Mouse (Mus musculus) midbrain, embryonic 15.5 days (tissue): ENCODE measurements around the gene Gast. TPM values are rescaled to one million over a fixed set of nuclear protein-coding genes. Genes with fewer than 3 reads are reported as not detected.
"Not testable (repeated sequence)": the region's sequence is repeated elsewhere in the genome, so short reads cannot be mapped to it uniquely, and the experiment has no call there.

Experiments
- ATAC-seq: fragments of 200-750 bp; cut with Nextera tagmentation; replicated peaks from 2 replicates; pipeline ENCODE4 v1.8.0; 2017; ENCODE audit warnings: moderate TSS enrichment
- H3K27ac ChIP-seq: fragments of 300-500 bp; sonication (generic); 2 replicates; pipeline ENCODE4 v1.5.1; 2015; ENCODE audit warnings: mild to moderate bottlenecking, inconsistent platforms
- H3K27me3 ChIP-seq: fragments of 300-500 bp; sonication (generic); replicated peaks from 2 replicates; pipeline ENCODE4 v1.6.1; 2015; ENCODE audit warnings: inconsistent platforms
- H3K36me3 ChIP-seq: fragments of 300-500 bp; sonication (generic); replicated peaks from 2 replicates; pipeline ENCODE4 v1.6.1; 2015; ENCODE audit warnings: inconsistent platforms
- H3K4me1 ChIP-seq: fragments of 300-500 bp; sonication (generic); 2 replicates; pipeline ENCODE4 v1.6.1; 2015; ENCODE audit warnings: inconsistent platforms
- H3K4me2 ChIP-seq: fragments of 300-500 bp; sonication (generic); 2 replicates; pipeline ENCODE4 v1.6.1; 2015; ENCODE audit warnings: inconsistent platforms, mild to moderate bottlenecking, moderate library complexity
- H3K4me3 ChIP-seq: fragments of 300-500 bp; sonication (generic); 2 replicates; pipeline ENCODE4 v1.5.1; 2015; ENCODE audit warnings: mild to moderate bottlenecking, inconsistent platforms
- H3K9ac ChIP-seq: fragments of 300-500 bp; sonication (generic); 2 replicates; pipeline ENCODE4 v1.6.1; 2015; ENCODE audit warnings: mild to moderate bottlenecking, inconsistent platforms
- H3K9me3 ChIP-seq: fragments of 300-500 bp; sonication (generic); 2 replicates; pipeline ENCODE4 v1.6.1; 2016; ENCODE audit warnings: inconsistent platforms
- WGBS: fragments of 180-500 bp; shearing (Covaris S2); methylation state at CpG from one replicate; pipeline ENCODE4 v1.1.7; 2015; ENCODE audit warnings: mixed read lengths; 5-methylcytosine and 5-hydroxymethylcytosine counted together
- polyA plus RNA-seq: library from polyadenylated mRNA; unstranded; fragments of >200 nt; fragmentation: Nextera tagmentation; extraction: Ambion mirVana; gene quantifications from 2 replicates; pipeline ENCODE4 v1.2.1, GENCODE M21; 2015

Gast gene
- polyA plus RNA-seq, 1 experiment from 2014 or later: 2.0 TPM

GRCm38 (mm10) chr11:100311656-100312055 is 22.6 kb upstream of the Gast start:
- H3K27ac ChIP-seq: no peak overlapping the region
- no peaks in the 10 kb centered on the region for H3K36me3 ChIP-seq
- H3K9me3 ChIP-seq: no peaks in the 10 kb centered on the region
- no peak overlapping the region for H3K4me3 ChIP-seq
- H3K9ac ChIP-seq: no peak overlapping the region
- no peaks in the 10 kb centered on the region for H3K27me3 ChIP-seq
- no peak for ATAC-seq
- H3K4me1 ChIP-seq: 0 out of 2 replicates have a peak, but pooled peaks cover 9% of the 10 kb centered on the region
- 75% methylated on average over 1 of the region's 1 CpGs for WGBS
- no peak overlapping the region for H3K4me2 ChIP-seq

DNA sequence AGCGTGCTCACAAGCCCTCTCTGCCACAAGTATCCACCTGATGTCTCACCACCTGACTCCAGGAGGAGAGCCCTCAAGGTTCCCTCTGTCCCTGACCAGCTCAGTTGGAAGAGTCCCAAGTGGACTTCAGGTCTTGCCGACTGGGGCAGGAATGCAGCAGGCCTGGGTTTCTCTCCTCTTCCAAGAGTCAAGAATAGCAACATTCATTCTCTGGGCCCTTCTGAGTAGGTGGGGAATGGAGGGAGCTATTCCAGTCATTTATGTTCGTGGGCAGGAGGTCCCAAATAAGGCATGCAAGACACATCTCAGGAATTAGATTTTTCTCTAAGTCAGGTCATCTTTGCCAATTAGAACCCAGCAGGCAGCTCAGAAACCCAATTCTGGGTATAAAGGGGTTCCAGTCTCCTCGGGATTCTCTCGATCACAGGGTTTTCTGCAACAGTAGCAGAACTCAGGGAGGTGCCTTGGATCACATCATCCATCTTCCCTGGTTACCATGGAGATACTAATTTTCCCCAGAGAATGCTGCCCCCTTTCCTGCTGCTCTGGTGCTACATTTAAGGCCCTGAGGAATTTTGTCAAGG is 22.0 kb upstream of the Gast start:
- Histone ChIP-seq H3K4me2 (no peak overlapping the region), H3K27me3 (no peaks in the 10 kb centered on the region), H3K9me3 (no peaks in the 10 kb centered on the region), H3K4me1 (0 out of 2 replicates have a peak, but pooled peaks cover 9% of the 10 kb centered on the region), H3K36me3 (no peaks in the 10 kb centered on the region), H3K4me3 (no peak overlapping the region), H3K9ac (no peak overlapping the region), H3K27ac (no peak overlapping the region)
- no peak for ATAC-seq
- 32% methylated on average over 5 of the region's 5 CpGs for WGBS

DNA sequence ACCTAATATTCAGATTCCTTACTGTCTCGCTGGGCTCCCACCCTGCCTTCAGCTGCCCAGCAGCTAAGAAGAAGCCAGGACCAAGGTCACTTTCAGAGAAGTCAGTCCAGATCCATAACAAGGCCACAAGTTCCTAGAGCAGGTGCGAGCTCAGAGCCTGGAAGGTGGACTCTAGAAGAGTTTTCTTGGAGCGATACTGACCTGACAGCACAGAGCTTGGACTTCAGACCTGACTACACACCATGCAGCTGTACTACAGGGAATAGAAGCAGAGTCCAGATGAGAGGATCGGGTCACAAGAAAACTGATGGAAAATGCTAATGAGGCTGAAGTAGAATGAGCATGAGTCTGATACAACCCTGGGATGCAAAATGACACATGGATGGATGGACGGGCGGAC is 20.8 kb upstream of the Gast start:
- no peak for ATAC-seq
- no peaks in the 10 kb centered on the region for H3K27me3 ChIP-seq
- 88% methylated on average over 6 of the region's 6 CpGs for WGBS

DNA sequence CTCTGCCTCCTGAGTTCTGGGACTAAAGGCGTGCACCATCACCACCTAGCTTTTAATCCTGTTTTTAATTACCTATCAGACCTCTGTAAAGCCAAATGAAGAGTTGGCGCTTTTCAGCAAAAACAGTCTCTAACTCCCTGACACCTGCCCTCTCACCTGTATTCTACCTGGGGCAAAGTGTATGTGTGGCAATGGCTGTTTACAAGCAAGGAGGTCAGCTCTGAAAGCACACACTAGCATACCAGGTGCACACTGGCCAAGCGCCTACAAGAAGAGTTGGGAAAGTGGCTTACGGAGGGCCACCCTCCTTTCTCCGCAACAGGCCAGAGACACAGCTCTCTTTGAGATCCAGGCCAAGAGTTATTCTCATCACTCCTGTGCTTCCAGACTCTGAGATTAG is 18.8 kb upstream of the Gast start:
- 0 out of 2 replicates have a peak, but pooled peaks cover 12% of the 10 kb centered on the region for H3K4me1 ChIP-seq
- no peak overlapping the region for H3K4me3 ChIP-seq
- 92% methylated on average over 5 of the region's 5 CpGs for WGBS
- no peak overlapping the region for H3K9ac ChIP-seq
- no peak overlapping the region for H3K27ac ChIP-seq
- H3K27me3 ChIP-seq: no peaks in the 10 kb centered on the region
- H3K36me3 ChIP-seq: no peaks in the 10 kb centered on the region
- no peak for ATAC-seq
- H3K9me3 ChIP-seq: no peaks in the 10 kb centered on the region
- H3K4me2 ChIP-seq: no peak overlapping the region

More for the DNA sequence above, 20.8 kb upstream of the Gast start:
- Histone ChIP-seq H3K36me3 (no peaks in the 10 kb centered on the region), H3K9me3 (no peaks in the 10 kb centered on the region), H3K4me1 (0 out of 2 replicates have a peak, but pooled peaks cover 9% of the 10 kb centered on the region), H3K4me2 (no peak overlapping the region), H3K4me3 (no peak overlapping the region), H3K27ac (no peak overlapping the region), H3K9ac (no peak overlapping the region)

DNA sequence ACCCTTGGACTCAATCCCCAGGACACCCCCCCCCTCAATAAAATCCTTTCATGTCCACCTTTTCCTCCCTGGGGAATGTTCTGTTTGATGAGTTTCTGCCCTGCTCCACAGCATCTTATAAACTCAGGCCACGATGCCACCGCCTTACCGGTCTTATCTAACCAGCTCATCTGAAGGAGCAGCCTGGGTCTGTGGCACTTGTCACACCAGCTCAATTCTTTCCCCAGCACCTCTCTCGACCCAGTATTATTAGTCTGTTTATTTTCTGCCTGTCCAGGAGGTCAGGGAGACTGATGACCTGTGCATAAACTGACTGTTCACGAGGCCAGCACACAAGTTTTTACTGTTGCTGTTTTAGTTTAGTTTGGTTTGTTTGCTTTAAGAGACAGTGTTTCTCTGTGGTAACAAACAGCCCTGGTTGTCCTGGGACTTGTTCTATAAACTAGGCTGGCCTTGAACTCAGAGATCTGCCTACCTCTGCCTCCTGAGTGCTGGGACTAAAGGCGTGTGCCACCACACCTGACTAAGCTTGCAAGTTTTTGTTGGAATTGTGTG is 16.3 kb upstream of the Gast start:
- Histone ChIP-seq H3K27me3 (no peaks in the 10 kb centered on the region), H3K4me1 (peaks cover 15% of the 10 kb centered on the region), H3K9me3 (no peaks in the 10 kb centered on the region), H3K4me3 (no peak overlapping the region), H3K27ac (no peak overlapping the region), H3K4me2 (no peak overlapping the region), H3K36me3 (peaks cover 11% of the 10 kb centered on the region; the same call in 1 of the 2 replicates), H3K9ac (no peak overlapping the region)
- ATAC-seq: no peak
- WGBS: 77% methylated on average over 6 of the region's 6 CpGs

- WGBS: 86% methylated on average over 10 of the region's 10 CpGs
- Histone ChIP-seq H3K9me3 (no peaks in the 10 kb centered on the region), H3K4me3 (peak overlapping the region; percentile 80), H3K4me1 (peaks cover 15% of the 10 kb centered on the region), H3K9ac (no peak overlapping the region; the same call in 1 of the 2 replicates), H3K4me2 (peak overlapping the region; percentile 59), H3K27ac (peak overlapping the region; percentile 97), H3K27me3 (no peaks in the 10 kb centered on the region), H3K36me3 (peaks cover 11% of the 10 kb centered on the region; the same call in 1 of the 2 replicates)
- ATAC-seq: peak; percentile 8
Observed at GRCm38 (mm10) chr11:100318529-100319451, 15.4 kb upstream of the Gast start.

DNA sequence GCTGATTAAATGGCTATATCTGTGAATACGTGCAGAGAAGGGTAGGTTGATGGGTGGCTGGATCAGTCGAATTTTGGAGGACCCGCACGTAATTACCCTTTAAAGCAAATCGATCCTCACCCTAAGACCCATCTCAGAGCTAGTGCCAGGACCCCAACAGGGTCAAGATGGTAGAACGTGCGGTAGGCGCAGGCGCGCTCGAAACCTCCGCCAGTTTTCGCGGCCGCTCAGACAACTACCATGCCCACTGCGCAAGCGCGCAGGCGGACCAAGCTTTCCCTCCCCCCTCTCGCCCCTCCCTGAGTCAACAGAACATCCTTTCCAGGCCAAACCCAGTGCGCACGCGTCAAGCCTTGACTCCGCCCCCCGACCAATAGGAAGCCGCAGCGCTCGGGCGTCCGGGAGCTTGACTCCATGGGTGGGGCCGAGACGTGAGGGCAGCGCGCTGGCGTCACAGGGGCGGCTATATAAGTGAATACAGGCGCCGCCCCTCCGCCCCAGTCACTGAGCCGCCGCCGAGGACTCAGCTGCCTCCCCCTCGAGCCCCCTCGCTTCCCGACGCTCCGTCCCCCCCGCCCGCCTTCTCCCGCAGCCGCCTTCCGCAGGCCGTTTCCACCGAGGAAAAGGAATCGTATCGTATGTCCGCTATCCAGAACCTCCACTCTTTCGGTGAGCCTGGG is 14.6 kb upstream of the Gast start, which contains the start of gene Eif1:
Gene Eif1, plus strand, starts transcription at position 394 of the 680 bp plus-strand sequence.
- H3K9me3 ChIP-seq: no peaks in the 10 kb centered on the region
- under 1% methylated on average over 51 of the region's 58 CpGs for WGBS
- peak within 1 kb of the TSS; percentile 91 for H3K9ac ChIP-seq
- H3K4me2 ChIP-seq: peak within 1 kb of the TSS; percentile 59
- H3K27ac ChIP-seq: peak within 1 kb of the TSS; percentile 97
- peaks cover 15% of the 10 kb centered on the region for H3K4me1 ChIP-seq
- no peaks in the 10 kb centered on the region for H3K27me3 ChIP-seq
- H3K4me3 ChIP-seq: peak within 1 kb of the TSS; percentile 80
- ATAC-seq: peak; percentile 92
- peaks cover 11% of the 10 kb centered on the region; the same call in 1 of the 2 replicates for H3K36me3 ChIP-seq

DNA sequence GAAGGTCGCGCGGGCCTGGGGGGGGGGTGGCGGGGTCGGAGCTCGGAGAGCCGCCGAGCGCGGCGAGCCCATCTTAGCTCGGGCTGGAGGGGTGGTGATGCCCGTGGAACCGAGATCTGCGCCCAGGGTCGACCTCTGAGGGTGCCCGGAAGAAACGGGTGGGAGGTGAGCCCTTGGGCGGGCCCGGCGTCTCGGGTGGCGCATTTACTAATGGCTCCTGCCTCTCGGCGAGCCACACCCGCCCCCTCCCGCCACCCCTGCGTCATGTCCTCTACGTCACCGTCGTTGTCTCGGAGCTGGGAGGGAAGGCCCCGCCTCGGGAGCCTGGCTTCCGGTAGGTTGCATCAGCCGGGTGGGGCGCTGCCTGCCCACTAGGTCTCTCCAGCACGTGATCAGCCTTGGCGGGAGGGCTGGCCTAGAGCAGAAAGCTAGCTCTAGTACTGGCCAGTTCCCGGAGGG is 14.0 kb upstream of the Gast start:
- peak overlapping the region; percentile 80 for H3K4me3 ChIP-seq
- no peaks in the 10 kb centered on the region for H3K27me3 ChIP-seq
- H3K9me3 ChIP-seq: no peaks in the 10 kb centered on the region
- peaks cover 15% of the 10 kb centered on the region for H3K4me1 ChIP-seq
- peak overlapping the region; percentile 58 for H3K4me2 ChIP-seq
- peak; percentile 89 for ATAC-seq
- peak overlapping the region; percentile 97 for H3K27ac ChIP-seq
- peaks cover 11% of the 10 kb centered on the region; the same call in 1 of the 2 replicates for H3K36me3 ChIP-seq
- H3K9ac ChIP-seq: peak overlapping the region; percentile 91
- under 1% methylated on average over 40 of the region's 40 CpGs for WGBS

DNA sequence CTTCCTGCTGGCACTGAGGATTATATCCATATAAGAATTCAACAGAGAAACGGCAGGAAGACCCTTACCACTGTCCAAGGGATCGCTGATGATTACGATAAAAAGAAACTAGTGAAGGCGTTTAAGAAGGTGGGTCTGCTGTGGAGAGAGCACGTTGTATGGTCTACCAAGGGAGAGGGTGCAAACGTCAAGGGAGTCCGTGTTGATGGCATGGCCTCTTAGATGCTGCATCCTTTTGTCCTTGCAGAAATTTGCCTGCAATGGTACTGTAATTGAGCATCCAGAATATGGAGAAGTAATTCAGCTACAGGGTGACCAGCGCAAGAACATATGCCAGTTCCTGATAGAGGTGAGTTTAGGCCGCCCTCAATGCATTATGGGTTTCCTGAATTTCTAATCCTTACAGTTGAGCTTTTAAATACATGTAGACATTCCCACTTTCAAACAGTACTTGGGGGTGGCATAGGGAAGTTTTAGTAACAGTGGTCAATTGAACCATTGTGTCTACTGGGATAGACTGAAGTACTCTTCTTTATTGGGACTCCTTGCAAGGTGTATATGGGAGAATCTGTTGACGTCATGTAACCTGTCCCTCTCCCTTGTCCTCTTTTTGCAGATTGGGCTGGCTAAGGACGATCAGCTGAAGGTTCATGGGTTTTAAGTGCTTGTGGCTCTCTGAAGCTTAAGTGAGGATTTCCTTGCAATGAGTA is 13.4 kb upstream of the Gast start:
- ATAC-seq: peak; percentile 6; the same call in 1 of the 2 replicates
- not testable (repeated sequence) for H3K27me3 ChIP-seq, H3K9me3 ChIP-seq
- H3K4me1 ChIP-seq: peaks cover 15% of the 10 kb centered on the region
- H3K4me3 ChIP-seq: peak overlapping the region; percentile 80
- WGBS: 20% methylated on average over 11 of the region's 11 CpGs
- peak overlapping the region; percentile 58 for H3K4me2 ChIP-seq
- peak overlapping the region; percentile 97 for H3K27ac ChIP-seq
- peak overlapping the region; percentile 91 for H3K9ac ChIP-seq
- peaks cover 11% of the 10 kb centered on the region; the same call in 1 of the 2 replicates for H3K36me3 ChIP-seq

- ATAC-seq, H3K9me3 ChIP-seq, H3K9ac ChIP-seq, H3K27ac ChIP-seq, H3K4me3 ChIP-seq, H3K27me3 ChIP-seq: not testable (repeated sequence)
- Histone ChIP-seq H3K4me1 (peaks cover 15% of the 10 kb centered on the region), H3K36me3 (peaks cover 11% of the 10 kb centered on the region; the same call in 1 of the 2 replicates), H3K4me2 (peak overlapping the region; percentile 58; the same call in 1 of the 2 replicates)
- 75% methylated on average over 7 of the region's 7 CpGs for WGBS
Observed at GRCm38 (mm10) chr11:100321479-100322305, 12.5 kb upstream of the Gast start.
